In genomic region chr9:119937005-119937773, GRCm38 (mm10) we compare ENCODE assay signal across 8 mouse cellular contexts. TPM values are rescaled to one million over a fixed set of nuclear protein-coding genes. Genes with fewer than 3 reads are reported as not detected.
DNase-seq lines count a peak whose midpoint lies in the region; ATAC-seq and TF ChIP-seq lines count a peak whose summit lies in the region.

Gene Gorasp1 (minus strand): TSS chr9:119937565.
Gene Ttc21a (plus strand): TSS chr9:119937606.

- DNase-seq in MN1 (ENCODE audit: low spot score) = peak; percentile 96
- DNase-seq in cerebellum, adult 9-10 months = peak; percentile 92
- peak; percentile 95 for DNase-seq in hindbrain, embryonic 10.5 days (ENCODE audit: low spot score)
- DNase-seq in layer of hippocampus, adult 9-11 months = peak; percentile 93
- peak; percentile 96 for DNase-seq in lung, postnatal 0 days (ENCODE audit: low spot score)
- peak; percentile 94 for DNase-seq in ovary, postnatal 14 days (ENCODE audit: low spot score)
- DNase-seq in thymus, postnatal 14 days = peak; percentile 95

- H3K4me3 ChIP-seq in hindbrain, embryonic 10.5 days = peak within 1 kb of the TSS; percentile 75
- H3K4me3 ChIP-seq in lung, postnatal 0 days (ENCODE audit: low read depth, low read length) = peak within 1 kb of the TSS; percentile 49

- H3K27ac ChIP-seq in hindbrain, embryonic 10.5 days = peak within 1 kb of the TSS; percentile 93
- H3K27ac ChIP-seq in lung, postnatal 0 days (ENCODE audit: low read length) = peak within 1 kb of the TSS; percentile 39; the same call in 1 of the 2 replicates

- peak within 1 kb of the TSS; percentile 78 for H3K4me2 ChIP-seq in lung, postnatal 0 days (replicated peaks; ENCODE audit: low read depth, low read length)

- H3K27me3 ChIP-seq in hindbrain, embryonic 10.5 days (ENCODE audit: insufficient read depth, poor library complexity, severe bottlenecking) = no peaks in the 10 kb centered on the region
- no peaks in the 10 kb centered on the region for H3K27me3 ChIP-seq in lung, postnatal 0 days (replicated peaks; ENCODE audit: insufficient read depth, low read length)

- H3K9me3 ChIP-seq in hindbrain, embryonic 10.5 days = no peaks in the 10 kb centered on the region
- H3K9me3 ChIP-seq in lung, postnatal 0 days (ENCODE audit: low read length) = no peaks in the 10 kb centered on the region

- H3K4me1 ChIP-seq in hindbrain, embryonic 10.5 days (replicated peaks) = peaks cover 36% of the 10 kb centered on the region
- no peaks in the 10 kb centered on the region; the same call in 1 of the 2 replicates for H3K4me1 ChIP-seq in lung, postnatal 0 days (ENCODE audit: insufficient read depth, low read depth, low read length)

- H3K9ac ChIP-seq in lung, postnatal 0 days (replicated peaks; ENCODE audit: low read depth) = peak within 1 kb of the TSS; percentile 61

- TF ChIP-seq EP300 in lung, postnatal 0 days (IDR thresholded peaks at IDR 0.05) = no peak

- TF ChIP-seq CTCF in lung, postnatal 0 days (IDR thresholded peaks at IDR 0.05) = 0 out of 2 replicates have a peak, but pooled peaks have one; percentile 9

- WGBS in hindbrain, embryonic 10.5 days = 4% methylated on average over 40 of the region's 40 CpGs
- WGBS in lung, postnatal 0 days = 1% methylated on average over 40 of the region's 40 CpGs

- ATAC-seq in frontal cortex, adult (ENCODE audit: low TSS enrichment) = peak; percentile 92
- peak; percentile 99 for ATAC-seq in lung, postnatal 0 days

- peaks cover 10% of the 10 kb centered on the region for H3K36me3 ChIP-seq in hindbrain, embryonic 10.5 days
- H3K36me3 ChIP-seq in lung, postnatal 0 days (ENCODE audit: insufficient read depth, low read length) = no peaks in the 10 kb centered on the region

RNA-seq across cellular contexts. Expression of gene Gorasp1, which starts in this region (rescaled TPM):
- 27.8 and 29.6 TPM in 2 replicates for polyA plus RNA-seq in hindbrain, embryonic 10.5 days (2016; fragmentation: Nextera tagmentation; extraction: Ambion mirVana)
- 16.5 and 16.7 TPM in 2 replicates for polyA plus RNA-seq in lung, postnatal 0 days (2015; fragmentation: Nextera tagmentation; extraction: Ambion mirVana)

RNA-seq across cellular contexts. Expression of gene Ttc21a, which starts in this region (rescaled TPM):
- polyA plus RNA-seq in hindbrain, embryonic 10.5 days (2016; fragmentation: Nextera tagmentation; extraction: Ambion mirVana) = 0.71 and 1.4 TPM in 2 replicates
- 1.8 and 2.3 TPM in 2 replicates for polyA plus RNA-seq in lung, postnatal 0 days (2015; fragmentation: Nextera tagmentation; extraction: Ambion mirVana)

Comparison
In these comparisons a context has a peak if more than half of its experiments do, and no peak if none do; other contexts are left out.
1. Peak in every context shown above with its lines: DNase-seq, ATAC-seq, H3K4me3 ChIP-seq and H3K27ac ChIP-seq.